Mouse (Mus musculus) left cerebral cortex, adult 18-20 months (tissue): Measurements from ENCODE around the gene Mki67. TPM values are rescaled to one million over a fixed set of nuclear protein-coding genes. Genes with fewer than 3 reads are reported as not detected.

Experiments used
- total RNA-seq, 2 experiments: library from RNA; stranded (reverse); gene quantifications; 2 replicates each; pipeline ENCODE4 v1.2.3; 2021

Mki67 gene
- total RNA-seq, 2 experiments from 2014 or later, result 0.12 to 0.30 TPM

Other genes with a start within 250 kb of the Mki67 start
- gene Clrn3, start 187.7 kb downstream of the Mki67 start, total RNA-seq, result not detected
- gene Ptpre, start 178.9 kb downstream of the Mki67 start, total RNA-seq, result 10 to 100 TPM; 23.7 to 25.4 TPM